ENCODE assay signal across 7 mouse cellular contexts in genomic region chr9:44134101-44134850, GRCm38 (mm10). TPM values are rescaled to one million over a fixed set of nuclear protein-coding genes. Genes with fewer than 3 reads are reported as not detected.
A peak's percentile ranks its signal among the peaks of the same experiment; 100 is the strongest.
DNase-seq lines count a peak whose midpoint lies in the region; ATAC-seq and TF ChIP-seq lines count a peak whose summit lies in the region.

Gene Mcam, plus strand, starts transcription at chr9:44134469.

- DNase-seq in Muller cell, postnatal 12 days (ENCODE audit: inconsistent ontology term) = peak; percentile 76
- DNase-seq in adrenal gland, postnatal 4 days (ENCODE audit: low spot score in 2 of 2) = peak in 1 of 2 experiments; percentile 50
- peak; percentile 58 for DNase-seq in heart, postnatal 0 days (ENCODE audit: low spot score)
- DNase-seq in kidney, postnatal 36 days = peak; percentile 78 to 90
- peak; percentile 83 for DNase-seq in lung, postnatal 10 days

- H3K9me3 ChIP-seq in heart, postnatal 0 days (replicated peaks; ENCODE audit: control insufficient read depth, low read length) = no peaks in the 10 kb centered on the region
- no peaks in the 10 kb centered on the region for H3K9me3 ChIP-seq in stomach, embryonic 14.5 days (ENCODE audit: control insufficient read depth, low read depth, low read length)

- peak within 1 kb of the TSS; percentile 85 for H3K4me3 ChIP-seq in embryonic fibroblast, embryonic 13.5 days (ENCODE audit: insufficient read depth, low read length)
- H3K4me3 ChIP-seq in heart, postnatal 0 days (ENCODE audit: low read depth, low read length) = peak within 1 kb of the TSS; percentile 76
- H3K4me3 ChIP-seq in stomach, embryonic 14.5 days (ENCODE audit: low read depth, low read length) = peak within 1 kb of the TSS; percentile 62

- peak; percentile 91 for TF ChIP-seq POLR2A in embryonic fibroblast, embryonic 13.5 days (IDR thresholded peaks at IDR 0.05; ENCODE audit: low read depth, low read length)

- H3K27me3 ChIP-seq in heart, postnatal 0 days (ENCODE audit: control insufficient read depth, insufficient read depth, low read length) = no peaks in the 10 kb centered on the region
- H3K27me3 ChIP-seq in stomach, embryonic 14.5 days (ENCODE audit: control insufficient read depth, insufficient read depth, low read length) = no peaks in the 10 kb centered on the region

- H3K36me3 ChIP-seq in heart, postnatal 0 days (replicated peaks; ENCODE audit: control insufficient read depth, insufficient read depth, low read length) = peaks cover 27% of the 10 kb centered on the region
- H3K36me3 ChIP-seq in stomach, embryonic 14.5 days (ENCODE audit: control insufficient read depth, insufficient read depth, low read length) = peaks cover 3% of the 10 kb centered on the region

- peak; percentile 36 for ATAC-seq in heart, postnatal 0 days (ENCODE audit: insufficient read depth, low read depth)
- peak; percentile 30; the same call in 1 of the 2 replicates for ATAC-seq in stomach, embryonic 14.5 days (ENCODE audit: insufficient number of reproducible peaks, insufficient read depth, low FRiP score, low read depth)

- H3K4me2 ChIP-seq in heart, postnatal 0 days (ENCODE audit: low read depth, low read length) = peak within 1 kb of the TSS; percentile 91
- peak within 1 kb of the TSS; percentile 82 for H3K4me2 ChIP-seq in stomach, embryonic 14.5 days (replicated peaks; ENCODE audit: low read depth, low read length)

- WGBS in heart, postnatal 0 days = under 1% methylated on average over 43 of the region's 55 CpGs
- under 1% methylated on average over 47 of the region's 55 CpGs for WGBS in stomach, embryonic 14.5 days

- TF ChIP-seq CTCF in embryonic fibroblast, embryonic 13.5 days (IDR thresholded peaks at IDR 0.05; ENCODE audit: borderline replicate concordance, insufficient read depth, low read length) = no peak
- TF ChIP-seq CTCF in heart, postnatal 0 days (IDR thresholded peaks at IDR 0.05; ENCODE audit: low read depth) = no peak

- H3K27ac ChIP-seq in embryonic fibroblast, embryonic 13.5 days (ENCODE audit: insufficient read depth, low read length) = peak within 1 kb of the TSS; percentile 60; the same call in 1 of the 2 replicates
- H3K27ac ChIP-seq in heart, postnatal 0 days (ENCODE audit: low read depth) = peak within 1 kb of the TSS; percentile 97
- peak within 1 kb of the TSS; percentile 70; the same call in 1 of the 2 replicates for H3K27ac ChIP-seq in stomach, embryonic 14.5 days (ENCODE audit: low read length)

- TF ChIP-seq EP300 in heart, postnatal 0 days (IDR thresholded peaks at IDR 0.05; ENCODE audit: low read depth) = 0 out of 2 replicates have a peak, but pooled peaks have one; percentile 16

- peaks cover 6% of the 10 kb centered on the region; the same call in 1 of the 2 replicates for H3K4me1 ChIP-seq in embryonic fibroblast, embryonic 13.5 days (ENCODE audit: control insufficient read depth, insufficient read depth, low read length)
- peaks cover 39% of the 10 kb centered on the region for H3K4me1 ChIP-seq in heart, postnatal 0 days (ENCODE audit: control insufficient read depth, insufficient read depth)
- H3K4me1 ChIP-seq in stomach, embryonic 14.5 days (ENCODE audit: control insufficient read depth, insufficient read depth, low read length) = peaks cover 44% of the 10 kb centered on the region

- peak within 1 kb of the TSS; percentile 87 for H3K9ac ChIP-seq in heart, postnatal 0 days (replicated peaks; ENCODE audit: low read depth, low read length)
- peak within 1 kb of the TSS; percentile 52 for H3K9ac ChIP-seq in stomach, embryonic 14.5 days (replicated peaks; ENCODE audit: low read depth, low read length)

RNA-seq across cellular contexts. Expression of gene Mcam, which starts in this region (rescaled TPM):
- 10 to 100 TPM; 92.8 to 97.0 TPM for total RNA-seq in adrenal gland, postnatal 4 days (2021)
- 66.4 and 124 TPM in 2 replicates for polyA plus RNA-seq in embryonic fibroblast, embryonic 13.5 days (2011; ENCODE audit: insufficient read length, low read depth, missing spikeins)
- total RNA-seq in heart, postnatal 0 days (2014; rRNA removed; ENCODE audit: low replicate concordance) = 190 and 209 TPM in 2 replicates
- 47.1 and 54.2 TPM in 2 replicates for polyA plus RNA-seq in heart, postnatal 0 days (2015; fragmentation: Nextera tagmentation; extraction: Ambion mirVana)
- polyA plus RNA-seq in stomach, embryonic 14.5 days (2014; fragmentation: Nextera tagmentation; extraction: Ambion mirVana) = 53.0 and 54.3 TPM in 2 replicates
